Mouse (Mus musculus) testis, postnatal 14 days (tissue): ENCODE results near the gene BC024978.
A peak's percentile ranks its signal among the peaks of the same experiment; 100 is the strongest.
"Not testable (repeated sequence)": the region's sequence is repeated elsewhere in the genome, so short reads cannot be mapped to it uniquely, and the experiment has no call there.

Source experiments
- DNase-seq: peaks from one replicate; pipeline ENCODE4 v3.0.0; 2021; ENCODE audit warnings: low spot score

Gene BC024978

DNA sequence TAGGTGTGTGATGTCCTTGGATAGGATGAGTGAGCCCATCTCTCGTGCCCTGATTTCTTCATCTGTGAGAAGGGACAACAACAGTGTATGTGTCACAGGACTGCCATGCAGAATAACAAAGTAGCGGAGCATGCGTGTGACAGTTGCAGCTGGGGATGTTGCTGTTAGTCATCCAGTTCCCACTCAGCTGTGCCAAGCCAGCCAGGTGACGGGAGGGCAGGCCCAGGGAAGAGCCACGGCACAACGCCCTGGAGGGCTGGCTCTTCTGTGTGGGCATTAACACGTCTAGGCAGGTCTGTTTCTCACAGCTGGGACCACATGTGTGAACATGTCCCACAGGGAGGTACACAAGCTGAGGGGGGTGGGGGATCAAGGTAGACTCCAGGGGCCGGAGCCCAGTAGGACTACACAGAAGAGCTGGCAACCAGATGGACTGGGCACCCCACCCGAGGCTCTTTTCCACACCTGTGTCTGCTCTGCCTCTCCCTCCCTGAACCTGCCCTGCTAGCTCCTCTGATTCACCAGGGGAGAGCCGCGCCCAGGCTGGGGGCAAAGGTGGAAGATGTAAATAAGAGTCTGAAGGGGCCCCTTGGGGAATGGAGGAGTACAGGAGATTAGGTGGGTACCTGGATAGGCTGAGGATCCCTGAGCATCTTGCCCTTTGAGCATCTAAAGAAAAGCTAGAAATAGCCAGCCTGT, 29.4 kb downstream of the BC024978 start:
- no peak for DNase-seq

DNA sequence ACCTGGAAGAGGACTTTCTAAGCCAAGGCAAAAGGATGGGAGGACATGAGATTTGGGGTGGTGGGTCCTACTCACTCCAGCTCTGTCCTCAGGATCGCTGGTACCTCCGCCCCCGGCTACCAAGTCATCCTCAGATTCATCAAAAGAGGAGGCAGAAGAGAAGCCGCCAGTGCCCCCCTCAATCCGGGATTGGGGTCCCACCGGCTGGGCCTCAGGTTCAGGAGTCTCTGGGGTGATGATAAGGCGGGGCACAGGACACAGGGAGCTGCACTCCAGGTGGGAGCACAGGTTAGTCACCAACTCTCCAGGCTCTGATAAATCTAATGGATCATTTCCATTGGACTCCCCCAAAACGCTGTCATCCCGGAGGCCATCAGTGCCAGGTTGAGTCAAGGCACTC, 31.7 kb downstream of the BC024978 start:
- DNase-seq = no peak

DNA sequence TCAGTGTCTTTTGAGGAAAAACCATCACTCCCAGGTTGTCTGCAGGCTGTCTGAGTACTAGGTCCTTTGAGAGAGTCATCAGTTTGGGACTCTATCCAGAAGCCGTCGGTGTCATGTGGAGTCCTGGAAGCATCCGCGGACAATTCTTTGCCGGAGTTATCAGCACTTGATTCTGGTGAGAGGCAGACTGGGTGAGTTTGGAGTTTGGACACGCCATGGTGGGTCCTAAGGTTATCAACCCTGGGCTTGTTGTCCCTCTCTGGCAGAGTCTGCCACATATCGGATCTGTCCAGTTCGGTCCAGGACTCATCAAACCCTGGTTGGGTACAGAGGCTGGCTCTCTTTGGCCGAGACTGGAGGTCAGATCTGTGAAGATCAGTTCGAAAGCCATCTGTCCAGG, 32.1 kb downstream of the BC024978 start:
- DNase-seq = peak; percentile 15

DNA sequence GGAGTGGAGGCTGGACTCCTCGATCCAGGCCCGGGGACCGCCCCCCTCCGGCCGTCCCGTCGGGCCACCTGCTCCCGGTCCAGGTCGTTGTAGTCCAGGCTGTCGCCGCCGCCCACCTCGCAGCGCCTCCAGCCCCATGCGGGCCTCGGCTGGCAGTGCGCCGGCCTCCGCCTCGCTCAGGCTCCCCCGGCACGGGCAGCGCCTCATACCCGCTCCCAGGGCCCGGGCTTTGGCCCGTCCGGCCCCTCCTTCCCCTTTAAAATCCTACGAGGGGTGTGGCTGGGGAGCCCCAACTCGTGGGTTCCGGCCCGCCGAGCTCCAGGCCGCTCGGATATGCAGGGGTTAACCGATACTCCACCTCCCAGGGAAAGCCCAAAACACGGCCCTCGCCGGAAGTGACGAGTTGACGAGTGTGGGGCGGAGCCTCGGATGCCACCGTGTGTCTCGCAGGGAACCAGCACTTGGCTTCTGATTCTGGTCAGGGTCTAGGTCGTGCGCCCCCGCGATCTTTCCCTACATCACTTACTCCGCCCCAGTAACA, 32.8 kb downstream of the BC024978 start, which contains the start of gene Itpkc:
Itpkc (minus strand) TSS at position 381 of the 541 bp plus-strand sequence.
- peak; percentile 90 for DNase-seq

DNA sequence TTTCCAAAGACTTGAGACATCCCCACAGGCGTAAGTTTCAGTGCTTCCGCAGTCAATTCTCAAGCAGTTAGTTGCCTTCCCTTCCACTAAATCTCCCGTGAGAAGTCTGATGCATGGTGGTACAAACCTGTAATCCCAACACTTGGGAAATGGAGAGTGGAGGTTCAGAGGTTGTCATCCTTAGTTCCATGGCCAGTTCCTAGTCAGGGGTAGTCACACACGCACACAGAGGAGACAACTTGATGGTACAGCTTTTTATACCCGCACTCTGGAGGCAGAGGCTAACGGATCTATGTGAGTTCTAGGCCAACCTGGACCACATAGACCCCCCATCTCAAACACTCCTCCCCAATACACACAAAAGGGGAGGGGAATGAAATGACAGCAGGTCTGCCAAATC, 33.3 kb downstream of the BC024978 start:
- no peak for DNase-seq

DNA sequence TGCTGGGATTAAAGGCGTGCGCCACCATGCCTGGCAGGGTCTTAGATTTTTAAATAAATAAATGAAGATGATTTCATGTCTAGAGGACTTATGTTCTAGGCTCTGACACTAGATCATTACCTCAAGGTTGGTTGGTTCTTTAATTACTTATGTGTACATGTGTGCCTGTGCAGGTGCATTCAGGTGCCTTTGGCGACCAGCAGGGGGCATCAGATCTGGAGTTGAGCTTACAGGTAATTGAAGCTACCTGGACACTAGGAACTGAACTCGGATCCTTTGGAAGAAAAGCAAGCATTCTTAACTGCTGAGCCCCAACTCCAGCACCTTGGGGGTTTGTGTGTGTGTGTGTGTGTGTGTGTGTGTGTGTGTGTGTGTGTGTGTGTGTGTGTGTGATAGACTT, 35.2 kb downstream of the BC024978 start:
- no peak for DNase-seq

DNA sequence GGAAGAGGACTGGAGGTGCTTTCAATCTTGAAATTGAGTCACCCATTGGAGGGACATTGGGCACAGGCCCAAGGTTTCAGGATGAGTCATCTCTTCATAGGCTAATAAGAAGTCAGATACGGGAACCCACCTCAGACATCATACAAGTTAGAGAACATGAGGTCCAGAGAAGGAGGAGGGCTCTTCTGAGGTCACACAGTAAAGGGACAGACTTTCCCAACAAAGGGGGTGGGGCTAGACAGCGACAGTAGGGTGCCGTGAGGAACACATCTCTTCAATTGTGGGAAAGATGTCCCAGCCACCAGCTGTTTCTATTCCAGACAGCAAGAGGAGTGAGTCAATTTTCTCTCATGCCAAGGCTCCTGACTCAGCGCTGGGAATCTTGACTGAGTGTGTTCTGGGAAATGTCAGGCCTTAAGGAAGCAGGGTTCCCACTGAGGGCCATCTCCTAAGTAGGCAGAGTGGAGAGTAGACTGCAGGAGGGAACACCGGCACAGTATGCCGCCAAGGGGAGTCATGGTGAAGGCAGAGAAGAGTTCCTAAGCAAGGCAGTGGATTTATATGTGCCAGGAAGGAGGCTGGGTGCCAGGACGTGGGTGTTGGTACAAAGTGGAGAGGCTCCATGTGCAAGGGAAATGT, 36.2 kb downstream of the BC024978 start:
- no peak for DNase-seq

DNA sequence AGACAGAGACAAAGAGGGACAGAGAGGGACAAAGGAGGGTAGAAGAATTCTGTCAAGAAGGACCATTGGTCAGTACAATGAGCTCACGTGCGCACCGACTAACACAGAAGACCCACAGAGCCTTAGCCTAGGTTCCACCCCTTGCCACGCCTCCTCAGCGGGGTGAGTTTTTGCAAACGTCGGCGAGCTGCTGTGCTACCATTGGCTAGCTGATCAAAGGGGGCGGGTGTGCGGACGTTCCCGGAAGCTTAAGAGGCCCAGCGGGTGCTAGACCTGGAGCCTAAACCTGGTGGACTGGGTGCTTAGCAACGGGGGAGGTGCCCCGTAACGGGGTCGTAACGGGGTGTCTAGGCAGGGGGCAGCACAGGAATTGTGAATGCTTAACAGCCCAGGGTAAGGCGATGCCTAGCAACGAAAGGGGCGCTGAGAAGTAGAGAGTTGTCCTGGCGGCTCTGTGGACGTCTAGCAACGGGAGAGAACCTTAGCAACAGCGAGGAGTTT, 37.2 kb downstream of the BC024978 start, which contains the start of gene Coq8b:
Coq8b (plus strand) TSS at position 243 of the 501 bp plus-strand sequence.
- DNase-seq = peak; percentile 92

DNA sequence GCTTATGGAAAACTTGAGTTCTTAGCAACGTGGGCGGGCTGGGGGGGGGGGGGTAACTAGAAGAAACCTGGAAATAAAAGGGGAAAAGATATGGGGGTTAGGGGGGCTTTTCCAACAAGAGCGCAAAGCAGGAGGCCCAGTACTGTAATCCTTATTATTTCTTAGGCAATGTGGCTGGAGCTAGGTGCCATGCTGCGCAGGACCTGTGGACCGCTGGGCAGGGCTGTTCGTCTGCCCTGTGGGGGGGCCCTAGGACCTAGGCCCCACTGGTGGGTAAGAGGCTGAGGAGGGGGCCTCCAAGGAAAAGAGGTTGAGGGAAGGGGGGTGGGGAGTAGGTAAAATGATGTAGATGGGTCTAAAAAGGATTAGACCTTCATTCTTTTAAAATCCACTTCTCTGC, 37.7 kb downstream of the BC024978 start:
- DNase-seq = no peak

DNA sequence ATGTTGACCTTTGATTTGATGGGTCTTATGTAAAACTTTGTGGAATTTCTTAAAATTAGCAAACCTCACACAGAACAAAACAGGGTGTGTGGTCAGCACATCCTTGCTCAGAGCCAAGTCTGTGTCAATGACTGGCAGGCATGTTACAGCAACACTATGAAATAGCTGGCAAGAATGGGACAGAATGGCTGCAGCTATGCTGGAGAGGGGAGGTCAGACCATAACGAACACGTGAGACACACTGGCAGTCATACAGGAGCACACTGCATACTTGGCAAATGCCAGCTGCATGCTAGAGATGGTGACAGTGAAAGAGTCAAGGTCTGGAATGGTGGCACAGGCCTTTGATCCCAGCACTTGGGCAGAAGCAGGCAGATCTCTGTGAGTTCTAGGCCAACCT, 40.1 kb downstream of the BC024978 start:
- DNase-seq = no peak

DNA sequence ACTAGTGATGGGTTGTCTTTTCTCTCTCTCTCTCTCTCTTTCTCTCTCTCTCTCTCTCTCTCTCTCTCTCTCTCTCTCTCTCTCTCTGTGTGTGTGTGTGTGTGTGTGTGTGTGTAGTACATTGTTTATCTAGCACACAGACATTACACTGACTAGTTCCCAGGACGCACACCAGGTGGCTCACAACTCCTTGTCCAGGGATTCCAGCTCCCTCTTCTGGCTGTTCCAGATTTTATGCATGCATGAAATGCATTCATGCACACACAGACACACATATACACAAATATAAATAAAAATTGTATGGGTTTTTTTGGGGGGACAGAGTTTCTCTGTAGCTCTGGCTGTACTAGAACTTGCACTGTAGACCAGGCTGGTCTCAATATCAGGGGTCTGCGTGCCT, 41.9 kb downstream of the BC024978 start:
- no peak for DNase-seq

DNA sequence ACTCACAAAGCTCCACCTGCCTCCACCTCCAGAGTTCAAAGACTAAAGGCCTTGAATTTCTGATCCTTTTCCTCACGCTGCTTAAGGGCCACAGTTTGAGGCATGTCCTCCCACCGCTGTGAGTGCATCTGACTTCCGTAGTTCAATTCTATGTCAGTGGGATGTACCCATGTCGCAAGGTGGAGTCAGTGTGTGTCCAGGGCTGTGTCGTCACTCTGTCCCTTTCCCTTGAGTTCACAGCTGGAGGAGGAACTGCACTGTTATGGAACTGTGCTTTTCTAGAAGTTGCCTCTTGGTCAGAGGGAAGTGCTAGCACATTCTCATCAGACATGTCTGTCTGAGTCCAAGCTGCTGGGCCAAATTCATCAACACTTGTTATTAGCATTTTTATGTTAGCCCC, 43.0 kb downstream of the BC024978 start:
- no peak for DNase-seq

DNA sequence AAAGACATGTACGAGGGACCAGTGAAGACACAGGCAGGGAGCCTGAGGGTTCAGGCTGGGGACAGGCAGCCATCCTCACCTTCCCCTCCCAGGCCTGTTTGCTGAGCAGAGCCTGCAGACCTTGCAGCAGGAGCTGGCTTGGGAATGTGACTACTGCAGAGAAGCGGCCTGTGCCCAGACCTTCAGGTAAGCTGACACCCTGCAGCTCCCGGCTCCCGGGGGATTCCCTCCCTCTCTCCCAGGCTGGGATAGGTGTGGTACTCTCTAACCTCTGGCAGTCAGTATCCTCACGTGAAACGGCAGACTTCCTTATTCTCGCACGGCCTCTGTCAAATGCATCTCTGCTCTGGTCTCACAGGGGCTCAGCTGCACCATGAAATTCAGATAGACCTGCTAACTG, 47.6 kb downstream of the BC024978 start:
- no peak for DNase-seq

DNA sequence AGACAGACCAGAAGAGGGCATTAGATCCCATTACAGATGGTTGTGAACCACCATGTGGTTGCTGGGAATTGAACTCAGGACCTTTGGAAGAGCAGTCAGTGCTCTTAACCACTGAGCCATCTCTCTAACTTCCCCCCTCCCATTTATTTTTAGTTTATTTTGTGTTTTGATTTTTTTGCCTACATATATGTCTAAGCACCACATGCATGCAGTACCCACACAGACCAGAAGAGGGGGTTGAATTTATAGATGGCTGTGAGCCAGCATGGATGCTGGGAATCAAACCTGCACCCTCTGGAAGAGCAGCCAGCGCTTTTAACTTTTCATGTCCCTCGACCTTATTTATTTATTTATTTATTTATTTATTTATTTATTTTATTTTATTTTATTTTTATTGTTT, 48.5 kb downstream of the BC024978 start:
- not testable (repeated sequence) for DNase-seq

DNA sequence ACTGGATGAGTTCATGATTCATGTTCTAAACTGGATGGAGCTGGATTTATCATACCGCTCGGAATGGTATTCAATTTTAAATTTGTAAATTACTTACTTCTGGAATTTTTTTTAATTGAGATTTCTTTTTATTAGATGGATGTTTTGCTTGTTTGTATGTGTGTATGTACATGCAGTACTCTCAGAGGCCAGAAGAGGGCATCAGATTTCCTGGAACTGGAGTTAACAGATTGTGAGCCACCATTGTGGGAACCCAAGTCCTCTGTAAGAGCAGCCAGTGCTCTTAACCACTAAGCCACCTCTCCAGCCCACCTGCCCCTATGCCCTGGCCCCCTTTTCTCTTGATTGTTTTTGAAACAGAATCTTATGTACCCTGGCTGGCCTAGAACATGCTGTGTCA, 53.6 kb downstream of the BC024978 start:
- DNase-seq = no peak

DNA sequence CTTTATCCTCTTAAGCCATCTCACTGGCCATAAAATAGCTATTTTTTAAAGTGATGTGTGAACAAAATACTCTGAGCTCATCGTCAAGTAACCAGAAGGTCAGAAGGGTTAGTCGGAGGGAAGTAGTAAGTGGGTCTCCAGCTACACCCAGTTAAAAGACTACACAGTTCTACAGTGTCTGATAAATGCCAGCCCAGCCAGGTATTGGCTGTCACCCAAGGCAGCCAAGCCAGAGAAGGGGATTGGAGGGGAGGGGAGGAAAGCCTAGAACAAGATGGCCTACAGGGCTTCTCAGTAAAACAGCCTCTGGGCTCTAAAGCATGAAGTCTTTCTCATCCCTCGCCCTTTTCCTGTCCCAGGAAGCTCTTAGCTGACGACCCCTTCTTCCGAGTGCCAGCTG, 54.3 kb downstream of the BC024978 start:
- DNase-seq = no peak

DNA sequence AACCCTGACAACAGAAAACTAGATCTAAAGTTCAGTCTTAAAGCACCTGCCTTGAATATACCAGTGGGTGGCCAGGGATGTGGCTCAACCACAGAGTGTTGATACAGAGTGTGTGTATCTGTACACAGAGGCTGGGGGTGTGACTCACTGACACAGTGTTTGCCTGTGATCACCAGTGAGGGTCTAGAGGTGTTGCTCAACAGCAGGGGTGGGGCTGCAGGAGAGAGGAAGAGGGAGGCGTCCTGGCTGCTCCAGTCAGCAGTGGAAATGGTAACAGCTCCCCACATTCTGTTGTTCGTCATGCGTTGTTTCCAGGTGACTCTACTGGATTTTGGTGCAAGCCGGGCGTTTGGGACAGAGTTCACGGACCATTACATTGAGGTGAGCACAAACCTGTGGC, 56.4 kb downstream of the BC024978 start:
- DNase-seq = no peak

DNA sequence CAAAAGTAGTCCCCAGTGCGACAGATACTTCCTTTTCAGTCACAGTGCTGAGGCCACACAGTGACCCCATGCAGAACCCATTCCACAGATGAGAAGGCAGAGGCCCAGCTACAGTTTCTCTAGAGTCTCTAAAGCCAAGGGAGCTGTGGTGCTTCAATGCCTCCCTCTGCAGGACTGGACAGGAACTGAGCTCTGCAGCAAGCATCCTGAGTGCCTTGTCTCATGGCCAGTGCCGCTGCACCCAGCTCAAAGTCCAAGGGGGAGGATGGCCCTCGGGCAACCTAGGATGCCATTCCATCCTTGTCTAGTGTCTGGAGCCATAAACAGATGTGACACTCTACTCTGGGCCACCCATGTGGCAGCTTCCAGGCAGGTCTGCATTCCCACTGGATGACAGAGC, 60.1 kb downstream of the BC024978 start:
- DNase-seq = no peak

DNA sequence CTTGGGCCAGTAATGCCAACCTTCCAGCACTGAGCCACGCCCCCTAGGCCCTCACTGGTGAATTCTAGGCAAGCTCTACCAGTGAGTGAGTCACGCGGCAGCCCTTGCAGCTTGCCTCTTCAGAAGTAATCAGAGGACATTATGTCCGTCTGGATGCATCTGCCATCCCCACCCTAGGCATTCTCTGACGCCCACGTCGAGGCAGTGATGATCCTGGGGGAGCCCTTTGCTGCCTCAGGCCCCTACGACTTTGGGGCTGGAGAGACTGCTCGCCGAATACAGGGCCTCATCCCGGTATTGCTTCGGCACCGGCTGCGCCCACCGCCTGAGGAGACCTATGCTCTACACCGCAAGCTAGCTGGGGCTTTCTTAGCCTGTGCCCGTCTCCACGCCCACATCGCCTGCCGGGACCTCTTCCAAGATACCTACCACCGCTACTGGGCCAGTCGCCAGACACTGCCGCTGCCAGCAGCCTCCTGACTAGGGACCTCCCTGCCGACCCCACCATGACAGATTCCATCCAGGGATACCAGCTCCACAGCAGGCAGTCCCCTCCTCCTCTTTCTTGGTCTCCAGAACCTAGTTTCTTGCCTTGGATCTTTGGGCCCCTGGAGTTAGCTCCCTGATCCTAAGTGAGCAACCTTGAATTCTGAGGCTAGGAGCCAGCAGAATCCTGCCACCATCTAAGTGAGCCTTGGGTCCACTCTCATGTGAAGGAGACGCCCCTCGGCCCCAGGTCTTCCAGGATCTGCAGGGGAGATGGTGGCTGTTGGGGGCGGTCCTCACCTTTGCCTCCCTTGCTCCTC, 61.7 kb downstream of the BC024978 start:
- DNase-seq = peak; percentile 52

DNA sequence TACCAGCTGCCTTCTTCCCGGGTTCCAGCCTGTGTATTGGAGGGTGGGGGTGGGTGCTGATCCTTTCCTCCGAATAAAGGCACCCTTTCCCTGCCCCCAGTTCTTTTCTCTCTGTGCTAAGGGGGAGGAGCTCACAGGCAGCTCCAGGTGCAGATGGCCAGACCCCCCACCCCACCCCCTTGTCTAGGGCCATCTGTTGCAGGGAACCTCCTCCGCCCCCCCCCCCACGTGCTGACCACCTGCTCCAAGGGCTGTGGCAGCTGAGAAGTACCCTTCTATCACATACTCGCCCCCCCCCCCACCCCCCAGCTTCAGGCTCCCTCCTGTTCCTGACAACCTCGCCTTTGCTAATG, 62.2 kb downstream of the BC024978 start:
- DNase-seq = no peak

DNA sequence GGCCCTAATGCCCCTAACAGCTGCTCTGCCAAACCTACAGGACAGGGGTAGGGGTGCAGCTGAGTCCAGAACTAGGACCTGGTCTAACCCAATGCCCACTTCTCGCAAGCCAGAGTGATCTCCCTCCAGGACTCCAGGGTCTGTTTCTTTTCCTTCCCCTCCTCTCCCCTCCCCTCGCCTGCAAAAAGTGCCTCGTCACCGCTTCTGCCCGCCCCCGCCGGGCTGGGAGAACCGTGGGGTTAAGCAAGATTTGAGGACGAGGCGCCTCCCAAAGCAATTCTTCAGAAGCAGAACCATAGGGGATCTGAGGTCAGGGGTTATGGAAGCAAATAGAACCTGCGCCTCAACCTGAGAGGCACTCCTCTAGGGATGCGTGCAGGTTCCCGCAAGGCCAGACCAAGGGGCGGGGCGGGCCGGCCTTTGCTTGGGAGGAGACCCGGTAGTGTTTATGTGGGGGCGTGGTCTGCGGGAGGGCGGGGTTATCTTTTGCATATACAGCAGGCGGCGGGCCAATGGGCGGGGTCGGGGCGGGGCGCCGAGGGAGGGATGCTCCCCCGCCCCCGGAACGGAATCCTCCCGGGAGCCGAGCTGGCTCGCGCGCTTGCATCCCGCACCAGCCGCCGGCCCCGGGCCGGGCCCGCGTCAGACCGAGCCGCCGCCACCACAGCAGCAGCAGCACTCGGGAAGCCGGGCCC, 62.8 kb downstream of the BC024978 start, which contains the start of gene Numbl:
Numbl (plus strand) TSS at position 229 of the 695 bp plus-strand sequence.
- peak; percentile 95 for DNase-seq

DNA sequence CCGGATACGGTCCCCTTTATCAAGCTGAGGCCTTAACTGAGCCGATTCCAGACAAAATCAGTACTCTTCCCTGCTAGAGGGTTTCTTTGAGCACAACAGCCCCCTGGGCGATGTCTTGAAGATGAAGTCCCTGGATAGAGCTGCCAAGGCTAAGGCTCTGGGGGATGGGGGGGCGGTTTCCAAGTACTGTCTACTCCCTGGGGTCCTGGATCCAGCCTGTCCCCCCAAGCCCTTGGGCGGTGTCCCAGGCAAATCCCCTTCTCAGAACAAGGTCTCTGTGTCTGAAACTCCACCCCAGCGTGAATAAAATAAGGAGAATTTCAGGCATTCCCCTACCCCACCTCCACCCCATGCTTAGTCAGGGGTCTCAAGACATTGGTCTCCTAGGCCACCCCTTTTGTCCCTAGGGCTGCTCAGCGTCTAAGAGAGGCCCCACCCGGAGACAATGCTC, 63.7 kb downstream of the BC024978 start:
- no peak for DNase-seq
